Comparison of ENCODE assay signal across 11 mouse cellular contexts in genomic region chr15:61183751-61184596, GRCm38 (mm10).
DNase-seq lines count a peak whose midpoint lies in the region; ATAC-seq and TF ChIP-seq lines count a peak whose summit lies in the region.
"Had no signal": no experiment of that assay in that cellular context is flagged by ENCODE, and none has a peak within 500 bp of the region (broad histone marks: within the 10 kb centered on the region; RNA-seq: fewer than 3 reads in every experiment).

No protein-coding gene starts in this region.

- no peak for TF ChIP-seq EP300 in lung, postnatal 0 days (IDR thresholded peaks at IDR 0.05)

- no peaks in the 10 kb centered on the region for H3K36me3 ChIP-seq in hindbrain, embryonic 10.5 days
- no peaks in the 10 kb centered on the region for H3K36me3 ChIP-seq in hindbrain, embryonic 14.5 days (replicated peaks; ENCODE audit: control insufficient read depth, insufficient read depth)
- no peaks in the 10 kb centered on the region for H3K36me3 ChIP-seq in lung, embryonic 14.5 days (ENCODE audit: insufficient read depth)
- H3K36me3 ChIP-seq in lung, postnatal 0 days (ENCODE audit: insufficient read depth, low read length) = no peaks in the 10 kb centered on the region
- H3K36me3 ChIP-seq in embryonic facial prominence, embryonic 11.5 days (replicated peaks; ENCODE audit: control insufficient read depth, insufficient read depth, low read depth, low read length) = no peaks in the 10 kb centered on the region
- H3K36me3 ChIP-seq in stomach, embryonic 15.5 days = no peaks in the 10 kb centered on the region

- H3K4me2 ChIP-seq in hindbrain, embryonic 14.5 days (replicated peaks) = no peak overlapping the region
- no peak overlapping the region for H3K4me2 ChIP-seq in lung, embryonic 14.5 days
- no peak overlapping the region for H3K4me2 ChIP-seq in lung, postnatal 0 days (replicated peaks; ENCODE audit: low read depth, low read length)
- H3K4me2 ChIP-seq in embryonic facial prominence, embryonic 11.5 days (ENCODE audit: low read depth, low read length) = no peak overlapping the region
- no peak overlapping the region for H3K4me2 ChIP-seq in stomach, embryonic 15.5 days

- no peaks in the 10 kb centered on the region for H3K9me3 ChIP-seq in hindbrain, embryonic 10.5 days
- no peaks in the 10 kb centered on the region for H3K9me3 ChIP-seq in hindbrain, embryonic 14.5 days (ENCODE audit: control insufficient read depth, low read length)
- H3K9me3 ChIP-seq in lung, embryonic 14.5 days (ENCODE audit: low read depth, low read length) = no peaks in the 10 kb centered on the region
- H3K9me3 ChIP-seq in lung, postnatal 0 days (ENCODE audit: low read length) = no peaks in the 10 kb centered on the region
- no peaks in the 10 kb centered on the region for H3K9me3 ChIP-seq in embryonic facial prominence, embryonic 11.5 days (replicated peaks; ENCODE audit: control insufficient read depth, low read length)
- no peaks in the 10 kb centered on the region for H3K9me3 ChIP-seq in stomach, embryonic 15.5 days

- H3K9ac ChIP-seq in hindbrain, embryonic 14.5 days = no peak overlapping the region
- no peak overlapping the region for H3K9ac ChIP-seq in lung, embryonic 14.5 days
- no peak overlapping the region for H3K9ac ChIP-seq in lung, postnatal 0 days (replicated peaks; ENCODE audit: low read depth)
- H3K9ac ChIP-seq in embryonic facial prominence, embryonic 11.5 days (replicated peaks; ENCODE audit: low read length) = no peak overlapping the region
- no peak overlapping the region for H3K9ac ChIP-seq in stomach, embryonic 15.5 days

- peak overlapping the region; percentile 50; the same call in 1 of the 2 replicates for H3K27ac ChIP-seq in hindbrain, embryonic 10.5 days
- H3K27ac ChIP-seq in hindbrain, embryonic 14.5 days = no peak overlapping the region
- H3K27ac ChIP-seq in lung, embryonic 14.5 days (ENCODE audit: low read depth) = no peak overlapping the region
- no peak overlapping the region for H3K27ac ChIP-seq in lung, postnatal 0 days (ENCODE audit: low read length)
- peak overlapping the region; percentile 10; the same call in 1 of the 2 replicates for H3K27ac ChIP-seq in embryonic facial prominence, embryonic 11.5 days (replicated peaks; ENCODE audit: low read depth, low read length)
- H3K27ac ChIP-seq in stomach, embryonic 15.5 days = peak overlapping the region; percentile 42; the same call in 1 of the 2 replicates

- H3K4me1 ChIP-seq in hindbrain, embryonic 10.5 days (replicated peaks) = peaks cover 19% of the 10 kb centered on the region
- H3K4me1 ChIP-seq in hindbrain, embryonic 14.5 days (replicated peaks; ENCODE audit: control insufficient read depth, insufficient read depth, low read length) = no peaks in the 10 kb centered on the region
- H3K4me1 ChIP-seq in lung, embryonic 14.5 days (ENCODE audit: insufficient read depth) = 0 out of 2 replicates have a peak, but pooled peaks cover 3% of the 10 kb centered on the region
- H3K4me1 ChIP-seq in lung, postnatal 0 days (ENCODE audit: insufficient read depth, low read depth, low read length) = no peaks in the 10 kb centered on the region
- no peaks in the 10 kb centered on the region for H3K4me1 ChIP-seq in embryonic facial prominence, embryonic 11.5 days (ENCODE audit: control insufficient read depth, insufficient read depth, low read length)
- no peaks in the 10 kb centered on the region; the same call in 1 of the 2 replicates for H3K4me1 ChIP-seq in stomach, embryonic 15.5 days

- WGBS in hindbrain, embryonic 10.5 days = 17% methylated on average over 11 of the region's 11 CpGs
- WGBS in hindbrain, embryonic 14.5 days = 12% methylated on average over 11 of the region's 11 CpGs
- 47% methylated on average over 11 of the region's 11 CpGs for WGBS in lung, embryonic 14.5 days
- WGBS in lung, postnatal 0 days = 66% methylated on average over 11 of the region's 11 CpGs
- WGBS in embryonic facial prominence, embryonic 11.5 days = 13% methylated on average over 11 of the region's 11 CpGs
- 39% methylated on average over 11 of the region's 11 CpGs for WGBS in stomach, embryonic 15.5 days

- H3K4me3 ChIP-seq in hindbrain, embryonic 10.5 days = no peak overlapping the region
- no peak overlapping the region for H3K4me3 ChIP-seq in hindbrain, embryonic 14.5 days (replicated peaks; ENCODE audit: low read length)
- no peak overlapping the region for H3K4me3 ChIP-seq in lung, embryonic 14.5 days (ENCODE audit: low read depth, low read length)
- H3K4me3 ChIP-seq in lung, postnatal 0 days (ENCODE audit: low read depth, low read length) = no peak overlapping the region
- no peak overlapping the region for H3K4me3 ChIP-seq in embryonic facial prominence, embryonic 11.5 days (ENCODE audit: low read depth, low read length)
- H3K4me3 ChIP-seq in stomach, embryonic 15.5 days (replicated peaks) = no peak overlapping the region

- peak; percentile 30 for DNase-seq in hindbrain, embryonic 10.5 days (ENCODE audit: low spot score)
- no peak for DNase-seq in hindbrain, embryonic 14.5 days (ENCODE audit: low spot score)
- DNase-seq in lung, embryonic 14.5 days = peak; percentile 30
- no peak for DNase-seq in lung, postnatal 0 days (ENCODE audit: low spot score)
- DNase-seq in embryonic facial prominence, embryonic 11.5 days (ENCODE audit: low spot score) = peak; percentile 70
- DNase-seq: cerebellum, postnatal 14 days; heart, adult 11 months; thymus, postnatal 36 days had no signal

- TF ChIP-seq CTCF in lung, embryonic 14.5 days (IDR thresholded peaks at IDR 0.05; ENCODE audit: low read depth) = no peak
- TF ChIP-seq CTCF in lung, postnatal 0 days (IDR thresholded peaks at IDR 0.05) = no peak

- peaks cover 15% of the 10 kb centered on the region; the same call in 1 of the 2 replicates for H3K27me3 ChIP-seq in hindbrain, embryonic 10.5 days (ENCODE audit: insufficient read depth, poor library complexity, severe bottlenecking)
- no peaks in the 10 kb centered on the region for H3K27me3 ChIP-seq in hindbrain, embryonic 14.5 days (ENCODE audit: control insufficient read depth, insufficient read depth, low read length)
- no peaks in the 10 kb centered on the region for H3K27me3 ChIP-seq in lung, embryonic 14.5 days (ENCODE audit: insufficient read depth, low read length)
- H3K27me3 ChIP-seq in lung, postnatal 0 days (replicated peaks; ENCODE audit: insufficient read depth, low read length) = no peaks in the 10 kb centered on the region
- no peaks in the 10 kb centered on the region for H3K27me3 ChIP-seq in embryonic facial prominence, embryonic 11.5 days (ENCODE audit: control insufficient read depth, insufficient read depth, low read length)
- no peaks in the 10 kb centered on the region for H3K27me3 ChIP-seq in stomach, embryonic 15.5 days (replicated peaks)

- ATAC-seq in hindbrain, embryonic 14.5 days (ENCODE audit: low FRiP score) = no peak
- no peak for ATAC-seq in lung, embryonic 14.5 days (ENCODE audit: insufficient read depth)
- ATAC-seq in lung, postnatal 0 days = no peak
- peak; percentile 65; the same call in 1 of the 2 replicates for ATAC-seq in embryonic facial prominence, embryonic 11.5 days (replicated peaks; ENCODE audit: insufficient number of reproducible peaks, low FRiP score, low TSS enrichment, low read depth)
- ATAC-seq in stomach, embryonic 15.5 days (ENCODE audit: insufficient read depth, low FRiP score, low read depth) = no peak
- no peak for ATAC-seq in erythroid progenitor cell, adult 5-6 weeks (replicated peaks; ENCODE audit: low FRiP score, poor library complexity, severe bottlenecking)
- ATAC-seq in frontal cortex, adult (ENCODE audit: low TSS enrichment) = no peak

Comparison
In these comparisons a context has a peak if more than half of its experiments do, and no peak if none do; other contexts are left out.
1. DNase-seq: peak in hindbrain, embryonic 10.5 days (single experiment), lung, embryonic 14.5 days (single experiment) and embryonic facial prominence, embryonic 11.5 days (single experiment); none in hindbrain, embryonic 14.5 days (single experiment) and lung, postnatal 0 days (single experiment).
2. H3K27ac ChIP-seq: peak in hindbrain, embryonic 10.5 days (single experiment), embryonic facial prominence, embryonic 11.5 days (single experiment) and stomach, embryonic 15.5 days (single experiment); none in hindbrain, embryonic 14.5 days (single experiment), lung, embryonic 14.5 days (single experiment) and lung, postnatal 0 days (single experiment).